Mouse (Mus musculus) MEL (cell line): Measurements from ENCODE around the gene Slc22a15. TPM values are rescaled to one million over a fixed set of nuclear protein-coding genes. Genes with fewer than 3 reads are reported as not detected.
A peak's percentile ranks its signal among the peaks of the same experiment; 100 is the strongest.

ENCODE experiments used
- DNase-seq: peaks from one replicate; pipeline ENCODE4 v3.0.0; 2011; ENCODE audit warnings: low read depth, low spot score
- H3K27ac ChIP-seq: 2 replicates; pipeline ENCODE4 v1.5.1; 2012; ENCODE audit warnings: low read depth, mild to moderate bottlenecking, control low read depth, low read length, moderate library complexity; ENCODE audit not compliant: control insufficient read depth
- H3K27me3 ChIP-seq, 2 experiments: fragments of 150-350 bp in 1 of 2; sonication (generic) in 1 of 2; 2 replicates each; pipeline ENCODE4 v1.6.1; 2012; ENCODE audit warnings: low read length in 2 of 2, mild to moderate bottlenecking in 2 of 2, improper control_type of control experiment in 1 of 2, moderate library complexity in 1 of 2; ENCODE audit not compliant: insufficient read depth in 2 of 2, control insufficient read depth in 1 of 2
- H3K36me3 ChIP-seq, 2 experiments: 2 replicates each; pipeline ENCODE4 v1.6.1; 2012 to 2014; ENCODE audit warnings: low read length in 2 of 2, improper control_type of control experiment in 1 of 2, inconsistent platforms in 1 of 2, mild to moderate bottlenecking in 1 of 2; ENCODE audit not compliant: insufficient read depth in 2 of 2, control insufficient read depth in 1 of 2
- H3K4me1 ChIP-seq, 2 experiments: fragments of 150-350 bp in 1 of 2; sonication (generic) in 1 of 2; 2 replicates each; pipeline ENCODE4 v1.6.1; 2012; ENCODE audit warnings: low read length in 2 of 2, improper control_type of control experiment in 1 of 2, mild to moderate bottlenecking in 1 of 2; ENCODE audit not compliant: insufficient read depth in 2 of 2, control insufficient read depth in 1 of 2
- H3K4me3 ChIP-seq, 2 experiments: fragments of 150-350 bp in 1 of 2; sonication (generic) in 1 of 2; 2 replicates each; pipeline ENCODE4 v1.5.1; 2012; ENCODE audit warnings: low read depth in 2 of 2, low read length in 2 of 2, mild to moderate bottlenecking in 2 of 2, moderate library complexity in 2 of 2, control low read depth in 1 of 2, improper control_type of control experiment in 1 of 2; ENCODE audit not compliant: control insufficient read depth in 1 of 2, insufficient read depth in 1 of 2
- H3K79me2 ChIP-seq: 2 replicates; pipeline ENCODE4 v1.6.1; 2012; ENCODE audit warnings: mild to moderate bottlenecking, low read length, moderate library complexity; ENCODE audit not compliant: control insufficient read depth, poor library complexity, insufficient read depth
- H3K9ac ChIP-seq: 2 replicates; pipeline ENCODE4 v1.6.1; 2012; ENCODE audit warnings: low read depth, mild to moderate bottlenecking, control low read depth, low read length, moderate library complexity; ENCODE audit not compliant: control insufficient read depth, poor library complexity, severe bottlenecking
- H3K9me3 ChIP-seq: fragments of 150-350 bp; sonication (generic); replicated peaks from 2 replicates; pipeline ENCODE4 v1.6.1; 2012; ENCODE audit warnings: mild to moderate bottlenecking, low read length, improper control_type of control experiment, moderate library complexity; ENCODE audit not compliant: insufficient read depth
- CHD2 ChIP-seq: IDR thresholded peaks from 2 replicates; pipeline ENCODE4 v1.6.1; 2011; ENCODE audit warnings: low read length, improper control_type of control experiment
- E2F4 ChIP-seq: IDR thresholded peaks from 2 replicates; pipeline ENCODE4 v1.6.1; 2011; ENCODE audit warnings: low read depth, low read length, improper control_type of control experiment, borderline replicate concordance
- ELF1 ChIP-seq: IDR thresholded peaks from 2 replicates; pipeline ENCODE4 v1.6.1; 2014; ENCODE audit warnings: low read depth, mild to moderate bottlenecking, inconsistent platforms, low read length, improper control_type of control experiment, moderate library complexity
- EP300 ChIP-seq, 2 experiments: IDR thresholded peaks; 2 replicates each; pipeline ENCODE4 v1.6.1; 2011; ENCODE audit warnings: improper control_type of control experiment in 2 of 2, low read length in 2 of 2, low read depth in 1 of 2, mild to moderate bottlenecking in 1 of 2
- ETS1 ChIP-seq: IDR thresholded peaks from 2 replicates; pipeline ENCODE4 v1.6.1; 2012; ENCODE audit warnings: low read depth, mild to moderate bottlenecking, inconsistent platforms, low read length, improper control_type of control experiment, moderate library complexity
- GABPA ChIP-seq: IDR thresholded peaks from 2 replicates; pipeline ENCODE4 v1.6.1; 2012; ENCODE audit warnings: low read depth, mild to moderate bottlenecking, inconsistent platforms, low read length, improper control_type of control experiment, moderate library complexity
- GATA1 ChIP-seq: IDR thresholded peaks from 2 replicates; pipeline ENCODE4 v1.6.1; 2011; ENCODE audit warnings: low read depth, low read length, improper control_type of control experiment
- JUND ChIP-seq: IDR thresholded peaks from 2 replicates; pipeline ENCODE4 v1.6.1; 2011; ENCODE audit warnings: low read depth, mild to moderate bottlenecking, improper control_type of control experiment, low read length
- MAFK ChIP-seq: IDR thresholded peaks from 2 replicates; pipeline ENCODE4 v1.6.1; 2011; ENCODE audit warnings: low read depth, mild to moderate bottlenecking, low read length, improper control_type of control experiment, borderline replicate concordance
- MAZ ChIP-seq: IDR thresholded peaks from 2 replicates; pipeline ENCODE4 v1.6.1; 2012; ENCODE audit warnings: low read depth, mild to moderate bottlenecking, inconsistent platforms, low read length, improper control_type of control experiment
- MEF2A ChIP-seq: IDR thresholded peaks from 2 replicates; pipeline ENCODE4 v1.6.1; 2014; ENCODE audit warnings: low read depth, mild to moderate bottlenecking, inconsistent platforms, low read length, improper control_type of control experiment; ENCODE audit not compliant: poor library complexity, insufficient replicate concordance, severe bottlenecking; ENCODE audit errors: extremely low read depth
- MYB ChIP-seq: IDR thresholded peaks from 2 replicates; pipeline ENCODE4 v1.6.1; 2011; ENCODE audit warnings: mild to moderate bottlenecking, low read depth, low read length, improper control_type of control experiment
- MYC ChIP-seq: IDR thresholded peaks from 2 replicates; pipeline ENCODE4 v1.6.1; 2011; ENCODE audit warnings: low read depth, mild to moderate bottlenecking, low read length, improper control_type of control experiment, moderate library complexity
- NELFE ChIP-seq: IDR thresholded peaks from 2 replicates; pipeline ENCODE4 v1.6.1; 2011; ENCODE audit warnings: low read depth, low read length, improper control_type of control experiment
- NRF1 ChIP-seq: IDR thresholded peaks from 2 replicates; pipeline ENCODE4 v1.6.1; 2014; ENCODE audit warnings: low read depth, mild to moderate bottlenecking, inconsistent platforms, low read length, improper control_type of control experiment, moderate library complexity; ENCODE audit not compliant: poor library complexity, insufficient read depth, severe bottlenecking
- POLR2A ChIP-seq, 2 experiments: IDR thresholded peaks; 2 replicates each; pipeline ENCODE4 v1.6.1; 2011 to 2012; ENCODE audit warnings: low read length in 2 of 2, mild to moderate bottlenecking in 2 of 2, control low read depth in 1 of 2, improper control_type of control experiment in 1 of 2, low read depth in 1 of 2, moderate library complexity in 1 of 2; ENCODE audit not compliant: control insufficient read depth in 1 of 2, insufficient read depth in 1 of 2, poor library complexity in 1 of 2
- POLR2AphosphoS2 ChIP-seq: IDR thresholded peaks from 2 replicates; pipeline ENCODE4 v1.6.1; 2011; ENCODE audit warnings: low read length, improper control_type of control experiment
- RAD21 ChIP-seq: IDR thresholded peaks from 2 replicates; pipeline ENCODE4 v1.6.1; 2011; ENCODE audit warnings: mild to moderate bottlenecking, low read depth, low read length, improper control_type of control experiment
- TAL1 ChIP-seq: IDR thresholded peaks from 2 replicates; pipeline ENCODE4 v1.6.1; 2012; ENCODE audit warnings: mild to moderate bottlenecking, inconsistent platforms, low read length, moderate library complexity, mixed read lengths
- TBP ChIP-seq: IDR thresholded peaks from 2 replicates; pipeline ENCODE4 v1.8.0; 2011; ENCODE audit warnings: low read depth, low read length, improper control_type of control experiment
- TCF12 ChIP-seq: IDR thresholded peaks from 2 replicates; pipeline ENCODE4 v1.6.1; 2014; ENCODE audit warnings: low read depth, mild to moderate bottlenecking, inconsistent platforms, low read length, improper control_type of control experiment, moderate library complexity
- UBTF ChIP-seq: IDR thresholded peaks from 2 replicates; pipeline ENCODE4 v1.6.1; 2012; ENCODE audit warnings: low read depth, mild to moderate bottlenecking, inconsistent platforms, low read length, improper control_type of control experiment, moderate library complexity, borderline replicate concordance; ENCODE audit not compliant: insufficient read depth
- ZC3H11A ChIP-seq: IDR thresholded peaks from 2 replicates; pipeline ENCODE4 v1.6.1; 2012; ENCODE audit warnings: low read depth, mild to moderate bottlenecking, inconsistent platforms, low read length, improper control_type of control experiment
- ZKSCAN1 ChIP-seq: IDR thresholded peaks from 2 replicates; pipeline ENCODE4 v1.6.1; 2012; ENCODE audit warnings: low read depth, mild to moderate bottlenecking, inconsistent platforms, low read length, improper control_type of control experiment, moderate library complexity
- ZMIZ1 ChIP-seq: IDR thresholded peaks from 2 replicates; pipeline ENCODE4 v1.6.1; 2012; ENCODE audit warnings: low read depth, mild to moderate bottlenecking, inconsistent platforms, low read length, improper control_type of control experiment, moderate library complexity
- ZNF384 ChIP-seq: IDR thresholded peaks from 2 replicates; pipeline ENCODE4 v1.6.1; 2012; ENCODE audit warnings: low read depth, mild to moderate bottlenecking, inconsistent platforms, low read length, improper control_type of control experiment
- polyA plus RNA-seq, 2 experiments: library from polyadenylated mRNA; stranded (reverse) in 1 of 2; unstranded in 1 of 2; fragments of >175 nt in 1 of 2; fragments of >200 nt in 1 of 2; gene quantifications; 2 replicates each; pipeline versions ENCODE4 v1.2.1 to v1.2.4; 2012; ENCODE audit warnings: low replicate concordance in 2 of 2, low read depth in 1 of 2; ENCODE audit not compliant: insufficient read length in 2 of 2, insufficient read depth in 1 of 2, missing spikeins in 1 of 2
- total RNA-seq: library from RNA; depleted of rRNA; stranded (reverse); fragments of 300-350 nt; gene quantifications from 2 replicates; pipeline ENCODE4 v1.2.3, GENCODE M21; 2012

The Slc22a15 gene
- total and polyA plus RNA-seq, 3 experiments = 2.2 to 7.9 TPM; not detected in 1

- no peak for TF ChIP-seq MAFK
Observed at GRCm38 (mm10) chr3:101929105-101929876, 5.0 kb upstream of the Slc22a15 start (continued).

GRCm38 (mm10) chr3:101926636-101927035 is 2.4 kb upstream of the Slc22a15 start:
- no peaks in the 10 kb centered on the region for H3K9me3 ChIP-seq
- H3K36me3 ChIP-seq = peaks cover 0 to 9% of the 10 kb centered on the region in 2 experiments; a peak in 2 of 4 replicates
- peaks cover 2 to 12% of the 10 kb centered on the region in 2 experiments for H3K4me1 ChIP-seq
- H3K9ac ChIP-seq = no peak overlapping the region
- H3K27me3 ChIP-seq = no peaks in the 10 kb centered on the region
- TF ChIP-seq ZKSCAN1 = no peak
- no peak for TF ChIP-seq TAL1
- TF ChIP-seq ZNF384 = no peak
- no peak for TF ChIP-seq CHD2
- TF ChIP-seq POLR2AphosphoS2 = no peak
- TF ChIP-seq TBP = no peak
- TF ChIP-seq GABPA = no peak
- no peak for TF ChIP-seq EP300 (IDR thresholded peaks at IDR 0.05; ENCODE audit: low read depth in 1 of 2, low read length in 2 of 2)
- TF ChIP-seq MEF2A = no peak
- peaks cover 6% of the 10 kb centered on the region; the same call in 1 of the 2 replicates for H3K79me2 ChIP-seq
- DNase-seq = no peak
- no peak overlapping the region for H3K4me3 ChIP-seq
- H3K27ac ChIP-seq = no peak overlapping the region

GRCm38 (mm10) chr3:101925663-101926062 is 1.4 kb upstream of the Slc22a15 start:
- DNase-seq = peak; percentile 78
- Histone ChIP-seq H3K79me2 (peaks cover 6% of the 10 kb centered on the region; the same call in 1 of the 2 replicates), H3K27ac (peak overlapping the region; percentile 43), H3K4me1 (peaks cover 2 to 12% of the 10 kb centered on the region in 2 experiments), H3K36me3 (peaks cover 0 to 9% of the 10 kb centered on the region in 2 experiments; a peak in 2 of 4 replicates), H3K4me3 (peak overlapping the region; percentile 6 to 39; a peak in 2 of 4 replicates), H3K27me3 (no peaks in the 10 kb centered on the region), H3K9me3 (no peaks in the 10 kb centered on the region), H3K9ac (peak overlapping the region; percentile 74)
- TF ChIP-seq NELFE = no peak
- 0 out of 2 replicates have a peak, but pooled peaks have one; percentile 11 for TF ChIP-seq TBP
- TF ChIP-seq NRF1 = no peak
- no peak for TF ChIP-seq E2F4
- TF ChIP-seq MEF2A = no peak
- no peak for TF ChIP-seq POLR2A (IDR thresholded peaks at IDR 0.05; ENCODE audit: control insufficient read depth in 1 of 2, insufficient read depth in 1 of 2, low read depth in 1 of 2, low read length in 2 of 2, poor library complexity in 1 of 2)
- no peak for TF ChIP-seq MYB
- TF ChIP-seq MAZ = peak; percentile 81
- peak; percentile 84 for TF ChIP-seq ETS1
- peak; percentile 52; the same call in 1 of the 2 replicates for TF ChIP-seq GATA1
- TF ChIP-seq GABPA = no peak
- no peak for TF ChIP-seq MAFK
- no peak for TF ChIP-seq ZMIZ1
- no peak for TF ChIP-seq JUND
- no peak for TF ChIP-seq ZC3H11A
- peak; percentile 78 for TF ChIP-seq TCF12
- no peak for TF ChIP-seq UBTF
- 0 out of 2 replicates have a peak, but pooled peaks have one; percentile 23 for TF ChIP-seq ZNF384
- TF ChIP-seq EP300 (IDR thresholded peaks at IDR 0.05; ENCODE audit: low read depth in 1 of 2, low read length in 2 of 2) = peak; percentile 58 to 85
- 0 out of 2 replicates have a peak, but pooled peaks have one; percentile 13 for TF ChIP-seq ELF1
- no peak for TF ChIP-seq MYC
- no peak for TF ChIP-seq RAD21
